Mouse (Mus musculus) kidney, postnatal 10 days (tissue): ENCODE results near the gene Dmd.
"Not testable (repeated sequence)": the region's sequence is repeated elsewhere in the genome, so short reads cannot be mapped to it uniquely, and the experiment has no call there.

ENCODE experiments used
- DNase-seq: peaks from one replicate; pipeline ENCODE4 v3.0.0; 2021; ENCODE audit warnings: mixed read lengths

Gene Dmd

GRCm38 (mm10) chrX:82948630-82949029, at the start of gene Dmd:
Dmd (plus strand) TSS chrX:82948870.
- DNase-seq, result peak; percentile 2

- no peak for DNase-seq
These were observed 47.2 kb upstream of the Dmd start for GRCm38 (mm10) chrX:82901515-82901914.

GRCm38 (mm10) chrX:82987683-82988082, 39.0 kb downstream of the Dmd start:
- DNase-seq, result no peak

- no peak for DNase-seq
These were observed 101.5 kb downstream of the Dmd start for GRCm38 (mm10) chrX:83050190-83050589.

DNA sequence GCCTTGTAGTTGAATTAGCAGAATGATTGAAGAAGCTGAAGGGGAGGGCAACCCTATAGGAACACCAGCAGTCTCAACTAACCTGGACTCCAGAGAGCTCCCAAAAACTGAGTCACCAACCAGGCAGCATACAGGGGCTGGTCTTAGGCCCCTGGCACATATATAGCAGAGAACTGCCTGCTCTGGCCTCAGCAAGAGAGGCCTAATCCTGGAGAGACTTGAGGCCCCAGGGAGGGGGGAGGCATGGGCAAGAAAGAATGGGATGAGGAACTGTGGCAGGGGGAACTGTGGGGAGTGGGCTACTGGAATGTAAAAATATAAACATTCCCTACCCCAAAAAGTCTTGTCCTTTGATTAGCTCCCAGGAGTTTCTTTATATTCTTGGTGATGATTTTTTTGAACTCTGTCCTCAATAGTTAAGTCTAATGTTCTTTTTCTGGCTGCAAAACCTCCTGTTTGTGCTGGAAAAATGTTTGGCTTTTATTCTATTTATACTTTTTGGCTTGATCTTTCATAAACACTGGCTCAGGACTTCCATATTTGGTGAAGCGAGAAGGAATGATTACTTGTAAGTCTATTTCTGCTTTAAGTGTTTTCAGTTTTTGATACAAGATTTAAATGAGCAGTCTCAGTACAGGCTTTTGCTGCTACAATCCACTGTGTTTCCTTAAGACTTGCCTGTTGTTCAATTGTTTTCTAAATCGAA, 167.7 kb downstream of the Dmd start:
- no peak for DNase-seq

- DNase-seq, result no peak
These were observed 168.5 kb downstream of the Dmd start for GRCm38 (mm10) chrX:83117198-83117597.

- DNase-seq, result no peak
These were observed 271.9 kb downstream of the Dmd start for GRCm38 (mm10) chrX:83220563-83220962.

- no peak for DNase-seq
These were observed 272.4 kb downstream of the Dmd start for GRCm38 (mm10) chrX:83221050-83221449.

GRCm38 (mm10) chrX:83487598-83487997, 538.9 kb downstream of the Dmd start, which contains the start of gene Tsga8:
Tsga8 (minus strand) TSS chrX:83487924.
- DNase-seq, result no peak

- DNase-seq, result peak; percentile 59
These were observed 726.3 kb downstream of the Dmd start for GRCm38 (mm10) chrX:83674998-83675397.

- no peak for DNase-seq
These were observed 737.9 kb downstream of the Dmd start for GRCm38 (mm10) chrX:83686547-83686946.

- peak; percentile 3 for DNase-seq
These were observed 791.9 kb downstream of the Dmd start for GRCm38 (mm10) chrX:83740533-83740932.

GRCm38 (mm10) chrX:83746301-83747008, 797.8 kb downstream of the Dmd start:
- DNase-seq, result no peak

DNA sequence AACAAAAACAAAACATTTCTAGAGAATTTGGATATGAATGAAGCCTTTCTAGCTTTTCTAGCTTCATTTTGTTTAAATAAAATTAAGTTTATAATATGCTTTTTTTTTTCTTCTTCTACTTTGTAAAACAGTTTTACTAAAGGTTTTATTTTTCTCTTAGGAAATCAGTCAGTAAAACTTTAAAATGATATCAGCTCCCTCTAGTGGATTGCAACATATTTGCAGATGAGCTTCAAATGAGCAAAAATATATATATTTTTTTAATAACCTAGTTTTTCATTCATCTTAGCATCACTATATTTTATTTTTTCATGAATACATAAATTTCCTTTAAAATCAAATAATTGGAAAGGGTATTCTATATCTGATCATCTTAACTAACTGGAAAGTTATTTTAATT, 838.7 kb downstream of the Dmd start:
- no peak for DNase-seq

- DNase-seq, result peak; percentile 17
These were observed 918.8 kb downstream of the Dmd start for GRCm38 (mm10) chrX:83867469-83867868.

- peak; percentile 40 for DNase-seq
These were observed 926.7 kb downstream of the Dmd start for GRCm38 (mm10) chrX:83875389-83875788.

DNA sequence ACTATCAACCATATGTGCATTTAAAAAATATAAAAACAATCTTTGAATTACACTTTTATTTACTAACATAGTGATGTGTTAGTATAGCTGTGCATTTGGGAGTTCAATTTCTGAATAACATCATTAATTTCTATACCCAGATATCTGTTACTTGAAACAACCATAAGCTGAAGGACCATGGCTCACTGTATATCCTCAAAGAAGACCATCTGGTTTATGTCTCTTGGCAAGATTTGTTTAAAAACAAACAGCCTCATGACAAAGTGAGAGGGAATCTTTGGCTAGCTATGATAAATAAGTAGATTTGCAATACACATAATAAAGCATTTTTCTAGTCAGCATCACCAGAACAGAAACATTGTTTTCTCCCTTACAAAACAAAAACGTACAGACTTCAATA, 1027.2 kb downstream of the Dmd start:
- DNase-seq, result no peak

DNA sequence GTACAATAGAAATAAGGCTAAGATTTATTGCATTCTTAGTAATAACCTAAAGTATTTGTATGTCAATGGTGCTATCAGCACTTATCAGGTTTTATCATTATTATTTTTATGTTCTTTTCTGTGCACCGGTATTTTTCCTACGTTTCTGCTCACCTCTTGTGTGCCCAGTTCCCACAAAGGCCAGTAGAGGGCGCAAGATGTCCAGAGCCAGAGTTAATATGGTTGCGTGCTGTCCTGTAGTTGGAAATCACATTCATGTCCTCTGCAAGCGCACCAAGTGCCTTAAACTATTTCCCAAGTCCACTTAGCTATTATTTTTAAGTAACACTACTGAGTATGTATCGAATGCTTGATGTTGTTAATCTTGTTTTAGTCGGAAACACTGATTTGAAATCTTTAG, 1052.6 kb downstream of the Dmd start:
- peak; percentile 51 for DNase-seq

- DNase-seq, result not testable (repeated sequence)
These were observed 1113.8 kb downstream of the Dmd start for GRCm38 (mm10) chrX:84062431-84062830.

GRCm38 (mm10) chrX:84165872-84166271, 1217.2 kb downstream of the Dmd start:
- DNase-seq, result no peak

- DNase-seq, result no peak
These were observed 1292.7 kb downstream of the Dmd start for GRCm38 (mm10) chrX:84241297-84241859.

- no peak for DNase-seq
These were observed 1381.9 kb downstream of the Dmd start for GRCm38 (mm10) chrX:84330593-84330992.

GRCm38 (mm10) chrX:84332177-84332576, 1383.5 kb downstream of the Dmd start:
- DNase-seq, result no peak

DNA sequence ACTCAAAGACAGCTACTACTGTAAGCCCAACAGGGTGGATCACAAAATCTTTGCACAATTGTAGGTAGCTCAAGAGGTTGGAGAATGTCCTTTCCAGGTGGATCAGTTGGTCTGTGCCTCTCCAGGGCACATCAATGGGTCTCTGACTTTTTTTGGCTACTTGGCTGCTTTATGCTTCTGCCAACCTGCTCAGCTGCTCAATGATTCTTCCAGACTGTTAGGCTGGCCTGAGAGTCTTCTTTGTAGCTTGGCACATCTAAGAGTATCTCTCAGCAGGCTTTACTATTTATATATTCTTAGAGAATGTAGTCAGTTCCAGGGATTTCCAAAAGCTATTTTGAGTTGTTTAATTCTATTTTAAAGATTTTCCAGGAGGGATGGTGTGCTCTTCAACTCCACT, 1416.3 kb downstream of the Dmd start:
- DNase-seq, result no peak
